Mouse (Mus musculus): ENCODE data around the gene Cttnbp2.

DNA sequence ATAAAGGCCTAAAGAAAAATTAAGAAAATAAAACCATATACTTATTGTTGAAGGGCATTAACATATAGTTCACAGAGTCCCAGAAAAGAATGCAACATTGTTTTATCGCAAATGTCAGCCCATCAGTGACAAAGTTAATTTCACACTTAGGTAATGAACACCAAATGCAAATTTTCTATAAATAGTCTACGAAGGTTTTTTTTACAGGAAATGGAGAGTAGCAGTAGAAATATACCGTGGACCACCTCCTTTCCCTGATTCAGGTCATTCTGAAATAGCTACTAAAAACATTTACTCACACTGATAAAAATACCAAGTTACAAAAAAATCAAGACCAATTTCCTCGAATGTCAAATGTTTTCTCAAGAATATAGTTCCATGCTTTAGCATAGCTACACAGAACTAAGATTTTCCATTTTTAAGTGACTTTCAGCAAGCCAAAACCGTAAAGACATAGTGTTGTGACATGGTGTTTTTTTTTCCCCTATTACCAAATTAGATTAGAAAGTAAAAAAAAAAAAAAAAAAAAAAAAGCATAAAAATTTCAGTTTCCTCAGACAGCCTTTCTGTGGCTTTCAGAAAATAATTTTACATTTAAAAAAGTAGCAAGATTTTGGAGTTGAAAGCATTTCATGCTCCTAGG, 64.0 kb downstream of the Cttnbp2 start:
- TF ChIP-seq CTCF (IDR thresholded peaks at IDR 0.05; ENCODE audit: low read depth) (no peak), EP300 (IDR thresholded peaks at IDR 0.05; ENCODE audit: low read depth) (no peak)

All from liver, postnatal 0 days (tissue).